Mouse (Mus musculus) intestine, postnatal 0 days (tissue): ENCODE measurements around the gene Creb3l4. TPM values are rescaled to one million over a fixed set of nuclear protein-coding genes. Genes with fewer than 3 reads are reported as not detected.

ENCODE experiments used
- ATAC-seq: fragments of 200-750 bp; cut with Nextera tagmentation; 2 replicates; pipeline ENCODE4 v1.8.0; 2017; ENCODE audit warnings: mild to moderate bottlenecking, moderate TSS enrichment, moderate library complexity
- H3K27ac ChIP-seq: fragments of 300-500 bp; sonication (generic); 2 replicates; pipeline ENCODE4 v1.5.1; 2014; ENCODE audit warnings: mild to moderate bottlenecking, low read depth, low read length, moderate library complexity
- H3K27me3 ChIP-seq: fragments of 300-500 bp; sonication (generic); replicated peaks from 2 replicates; pipeline ENCODE4 v1.6.1; 2014; ENCODE audit warnings: low read length, mixed read lengths; ENCODE audit not compliant: control insufficient read depth, insufficient read depth
- H3K36me3 ChIP-seq: fragments of 300-500 bp; sonication (generic); 2 replicates; pipeline ENCODE4 v1.6.1; 2014; ENCODE audit warnings: mild to moderate bottlenecking, moderate library complexity; ENCODE audit not compliant: control insufficient read depth, insufficient read depth
- H3K4me1 ChIP-seq: fragments of 300-500 bp; sonication (generic); replicated peaks from 2 replicates; pipeline ENCODE4 v1.6.1; 2014; ENCODE audit warnings: antibody characterized with exemption, low read length, mixed read lengths; ENCODE audit not compliant: control insufficient read depth, insufficient read depth
- H3K4me2 ChIP-seq: fragments of 300-500 bp; sonication (generic); replicated peaks from 2 replicates; pipeline ENCODE4 v1.6.1; 2014; ENCODE audit warnings: low read depth, mild to moderate bottlenecking, moderate library complexity
- H3K4me3 ChIP-seq: fragments of 300-500 bp; sonication (generic); 2 replicates; pipeline ENCODE4 v1.5.1; 2014; ENCODE audit warnings: low read depth, low read length
- H3K9ac ChIP-seq: fragments of 300-500 bp; sonication (generic); 2 replicates; pipeline ENCODE4 v1.6.1; 2014; ENCODE audit warnings: mild to moderate bottlenecking, low read depth, low read length
- H3K9me3 ChIP-seq: fragments of 300-500 bp; sonication (generic); 2 replicates; pipeline ENCODE4 v1.6.1; 2016; ENCODE audit warnings: mixed run types; ENCODE audit not compliant: control insufficient read depth
- CTCF ChIP-seq: sonication (generic); IDR thresholded peaks from 2 replicates; pipeline ENCODE4 v1.5.1; 2016; ENCODE audit warnings: low read depth, mild to moderate bottlenecking, control low read depth, antibody characterized with exemption, moderate library complexity
- WGBS: fragments of 180-500 bp; shearing (Covaris S2); extraction: QIAGEN DNeasy Blood & Tissue Kit; methylation state at CpG from one replicate; pipeline ENCODE4 v1.1.7; 2014; 5-methylcytosine and 5-hydroxymethylcytosine counted together
- polyA plus RNA-seq: library from polyadenylated mRNA; unstranded; fragments of >200 nt; fragmentation: Nextera tagmentation; extraction: Ambion mirVana; gene quantifications from 2 replicates; pipeline ENCODE4 v1.2.1, GENCODE M21; 2015

Creb3l4 gene
- polyA plus RNA-seq, 1 experiment from 2014 or later, result 8.6 TPM

- H3K27ac ChIP-seq, result no peak overlapping the region; the same call in 1 of the 2 replicates
- peak overlapping the region; percentile 69 for H3K4me3 ChIP-seq
Measured at GRCm38 (mm10) chr3:90212723-90213122, 30.6 kb downstream of the Creb3l4 start.

GRCm38 (mm10) chr3:90211475-90212398 lies 31.6 kb downstream of the Creb3l4 start:
- ATAC-seq, result no peak
- 49% methylated on average over 13 of the region's 13 CpGs for WGBS

More at GRCm38 (mm10) chr3:90212723-90213122, 30.6 kb downstream of the Creb3l4 start:
- Histone ChIP-seq H3K27me3 (no peaks in the 10 kb centered on the region), H3K9ac (peak overlapping the region; percentile 84), H3K4me1 (0 out of 2 replicates have a peak, but pooled peaks cover 7% of the 10 kb centered on the region), H3K9me3 (no peaks in the 10 kb centered on the region), H3K4me2 (peak overlapping the region; percentile 65), H3K36me3 (peaks cover 28% of the 10 kb centered on the region)
- no peak for ATAC-seq
- no peak for TF ChIP-seq CTCF
- WGBS, result 5% methylated on average over 5 of the region's 5 CpGs

GRCm38 (mm10) chr3:90209908-90210566 lies 33.3 kb downstream of the Creb3l4 start:
- WGBS, result 90% methylated on average over 5 of the region's 5 CpGs
- H3K9ac ChIP-seq, result no peak overlapping the region
- no peaks in the 10 kb centered on the region for H3K27me3 ChIP-seq
- H3K4me3 ChIP-seq, result no peak overlapping the region
- ATAC-seq, result no peak
- 0 out of 2 replicates have a peak, but pooled peaks cover 7% of the 10 kb centered on the region for H3K4me1 ChIP-seq
- H3K36me3 ChIP-seq, result peaks cover 31% of the 10 kb centered on the region
- no peak overlapping the region for H3K27ac ChIP-seq
- H3K4me2 ChIP-seq, result no peak overlapping the region
- no peaks in the 10 kb centered on the region for H3K9me3 ChIP-seq
- TF ChIP-seq CTCF, result no peak

More at GRCm38 (mm10) chr3:90211475-90212398, 31.6 kb downstream of the Creb3l4 start:
- Histone ChIP-seq H3K9ac (no peak overlapping the region), H3K9me3 (no peaks in the 10 kb centered on the region), H3K36me3 (peaks cover 31% of the 10 kb centered on the region), H3K27ac (no peak overlapping the region), H3K27me3 (no peaks in the 10 kb centered on the region), H3K4me2 (peak overlapping the region; percentile 65), H3K4me1 (0 out of 2 replicates have a peak, but pooled peaks cover 7% of the 10 kb centered on the region), H3K4me3 (peak overlapping the region; percentile 69)
- no peak for TF ChIP-seq CTCF

GRCm38 (mm10) chr3:90208662-90209061 lies 34.6 kb downstream of the Creb3l4 start:
- Histone ChIP-seq H3K9ac (no peak overlapping the region), H3K36me3 (peaks cover 31% of the 10 kb centered on the region), H3K4me1 (0 out of 2 replicates have a peak, but pooled peaks cover 5% of the 10 kb centered on the region), H3K4me3 (no peak overlapping the region), H3K4me2 (no peak overlapping the region), H3K27me3 (no peaks in the 10 kb centered on the region), H3K27ac (no peak overlapping the region; the same call in none of the 2 replicates), H3K9me3 (no peaks in the 10 kb centered on the region)
- 92% methylated on average over 2 of the region's 2 CpGs for WGBS
- TF ChIP-seq CTCF, result no peak
- ATAC-seq, result no peak

- TF ChIP-seq CTCF, result no peak
- 99% methylated on average over 2 of the region's 2 CpGs for WGBS
- Histone ChIP-seq H3K36me3 (peaks cover 13% of the 10 kb centered on the region; the same call in 1 of the 2 replicates), H3K27ac (no peak overlapping the region), H3K4me1 (no peaks in the 10 kb centered on the region), H3K9me3 (no peaks in the 10 kb centered on the region), H3K4me2 (no peak overlapping the region), H3K9ac (no peak overlapping the region), H3K27me3 (no peaks in the 10 kb centered on the region), H3K4me3 (no peak overlapping the region)
- ATAC-seq, result no peak
Measured at GRCm38 (mm10) chr3:90204582-90204981, 38.7 kb downstream of the Creb3l4 start.

- no peak overlapping the region for H3K4me2 ChIP-seq
- H3K9me3 ChIP-seq, result no peaks in the 10 kb centered on the region
- TF ChIP-seq CTCF, result no peak
- H3K9ac ChIP-seq, result no peak overlapping the region
- H3K36me3 ChIP-seq, result peaks cover 12% of the 10 kb centered on the region; the same call in 1 of the 2 replicates
- no peak for ATAC-seq
- no peaks in the 10 kb centered on the region for H3K27me3 ChIP-seq
- H3K4me1 ChIP-seq, result no peaks in the 10 kb centered on the region
- no peak overlapping the region for H3K27ac ChIP-seq
- WGBS, result 73% methylated on average over 5 of the region's 5 CpGs
- no peak overlapping the region for H3K4me3 ChIP-seq
Measured at GRCm38 (mm10) chr3:90203619-90204018, 39.7 kb downstream of the Creb3l4 start.
